Mouse (Mus musculus): ENCODE results near the gene Setd5.

The Setd5 gene

GRCm38 (mm10) chr6:113184866-113185525, 107.8 kb downstream of the Setd5 start:
- no peak for DNase-seq (ENCODE audit: low spot score)

GRCm38 (mm10) chr6:113193765-113194460, 116.7 kb downstream of the Setd5 start:
- DNase-seq (ENCODE audit: low spot score) = no peak

- no peak for DNase-seq (ENCODE audit: low spot score)
These were observed 117.3 kb downstream of the Setd5 start for GRCm38 (mm10) chr6:113194517-113194840.

GRCm38 (mm10) chr6:113194841-113195595, 117.9 kb downstream of the Setd5 start, which contains the start of gene Lhfpl4:
Gene Lhfpl4, minus strand, starts transcription at chr6:113195384.
- DNase-seq (ENCODE audit: low spot score) = no peak

GRCm38 (mm10) chr6:113195596-113195992, 118.4 kb downstream of the Setd5 start:
- DNase-seq (ENCODE audit: low spot score) = no peak
